Mouse (Mus musculus): ENCODE data around the gene Kat7.

Gene Kat7

DNA sequence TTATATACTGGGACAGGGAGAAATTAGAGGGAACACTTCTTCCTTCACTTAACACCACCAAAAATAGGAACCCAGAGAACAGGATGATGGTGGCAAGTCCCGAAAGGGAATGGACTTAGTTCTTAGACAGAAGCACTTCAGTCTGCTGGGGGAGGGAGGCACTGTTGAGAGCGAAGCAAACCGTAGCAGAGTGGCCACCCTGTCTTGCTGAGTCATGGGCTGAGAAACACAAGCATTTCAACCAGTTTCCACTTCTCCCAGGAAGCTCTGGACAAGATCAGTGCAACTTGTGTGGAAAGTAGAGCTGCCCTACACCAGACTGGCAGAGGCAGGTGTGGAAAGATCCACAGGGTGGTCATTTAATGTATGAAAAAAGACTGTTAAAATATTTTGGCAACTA is 35.4 kb downstream of the Kat7 start:
- DNase-seq = no peak

DNA sequence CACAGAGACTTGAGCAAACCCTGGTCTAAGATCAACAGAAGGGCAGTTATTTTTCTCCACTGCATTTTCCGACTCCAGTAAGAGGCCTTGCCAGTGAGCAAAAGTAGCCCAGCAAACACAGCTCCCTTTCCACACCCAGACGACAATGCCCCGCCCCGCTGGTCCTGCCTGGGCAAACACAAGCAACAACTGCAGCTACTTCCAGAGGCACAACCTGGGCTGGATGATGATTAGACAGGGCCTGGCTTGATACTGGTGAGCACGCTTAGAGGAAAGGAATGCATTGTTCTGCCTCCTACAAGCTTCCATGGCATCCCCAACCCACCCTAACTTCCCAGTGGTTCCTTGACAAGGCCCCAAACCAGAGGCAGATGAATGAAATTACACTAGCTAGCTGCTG is 36.4 kb downstream of the Kat7 start:
- no peak for DNase-seq

DNA sequence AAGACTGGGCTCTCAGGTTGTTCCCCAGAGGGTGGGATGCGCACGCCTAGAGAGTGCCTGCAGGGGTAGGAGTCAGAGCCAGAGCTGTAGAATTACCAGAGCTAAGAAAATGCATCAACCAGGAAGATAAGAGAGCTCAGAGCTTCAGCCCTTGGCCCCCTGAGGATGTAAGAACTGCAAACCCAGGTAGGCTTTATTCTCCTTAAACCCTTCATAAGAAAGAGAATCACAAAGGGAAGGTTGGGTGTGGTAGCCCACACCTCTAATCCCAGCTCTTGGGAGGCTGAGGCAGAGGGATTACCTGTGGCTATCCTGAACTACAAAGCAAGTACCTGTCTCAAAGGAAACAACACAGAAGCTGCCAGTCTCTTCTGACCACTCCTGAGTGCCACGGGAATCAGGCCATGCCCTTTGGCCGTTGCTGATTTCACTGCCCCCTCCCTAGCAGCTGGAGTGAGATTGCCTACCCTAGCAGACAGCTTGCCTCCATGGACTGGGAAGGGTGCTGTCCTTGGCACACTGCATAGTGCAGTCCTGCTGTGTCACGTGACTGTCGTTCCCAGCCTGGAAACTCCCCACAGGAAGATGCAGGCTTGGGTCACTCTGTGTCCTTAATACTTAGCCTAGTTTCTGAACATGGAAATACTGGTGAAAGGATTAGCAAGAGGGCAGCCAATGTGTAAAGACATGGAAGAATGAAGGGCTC is 43.4 kb downstream of the Kat7 start:
- DNase-seq = peak; percentile 69 to 87

DNA sequence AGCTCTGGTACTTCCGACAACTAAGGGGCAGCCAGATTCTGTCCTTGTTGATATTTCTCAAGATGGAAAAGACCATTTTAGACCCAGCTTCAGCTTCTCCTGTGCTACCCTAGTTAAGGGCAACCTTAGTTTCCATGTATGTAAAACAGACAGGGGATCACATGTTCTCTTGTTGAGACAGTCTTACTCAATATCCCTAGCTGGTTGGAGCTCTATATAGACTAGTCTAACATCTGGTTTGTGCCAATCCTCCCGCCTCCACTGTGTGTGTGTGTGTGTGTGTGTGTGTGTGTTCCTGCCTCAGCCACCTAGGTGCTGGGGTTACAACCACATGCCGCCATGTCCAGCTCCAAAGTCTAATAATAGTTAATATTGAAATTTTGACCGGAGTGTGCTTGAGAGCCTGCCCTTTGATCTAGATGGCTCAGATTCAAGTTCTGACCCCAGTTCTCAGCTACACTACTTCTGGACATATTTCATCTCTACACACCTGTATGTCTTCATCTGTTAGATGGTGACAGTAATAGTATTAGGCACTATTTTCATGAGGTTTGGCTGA is 45.5 kb downstream of the Kat7 start:
- no peak for DNase-seq

DNA sequence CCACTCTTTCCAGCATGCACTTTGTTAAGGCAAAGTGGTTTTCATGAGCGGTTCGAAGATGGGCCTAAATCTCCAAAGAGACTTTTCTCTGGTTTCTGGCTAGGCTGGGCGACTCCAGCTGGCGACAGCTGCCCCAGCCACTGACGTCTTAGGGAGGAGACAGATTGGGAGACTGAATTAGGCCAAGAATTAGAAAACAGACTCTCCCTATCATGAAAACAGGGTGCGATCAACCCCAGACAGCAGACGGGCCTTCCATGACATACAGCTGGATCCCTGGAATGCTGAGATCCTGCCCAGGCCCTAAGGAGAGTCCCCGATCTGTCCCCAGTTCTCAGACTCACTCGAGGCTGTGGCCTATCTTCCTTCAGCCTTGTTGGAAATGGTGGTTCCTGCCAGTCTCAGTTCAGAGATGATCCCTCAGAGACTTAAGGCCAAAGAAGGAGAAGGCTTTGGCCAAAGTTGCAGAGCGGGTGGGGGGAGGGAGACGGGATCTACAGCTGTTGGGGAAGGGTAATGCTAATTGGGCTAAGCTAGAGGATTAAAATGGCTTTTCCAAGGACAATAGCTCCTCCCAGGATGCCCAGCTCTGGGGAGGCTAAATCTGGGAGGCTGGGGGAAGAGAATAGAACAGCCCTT is 46.1 kb downstream of the Kat7 start:
- DNase-seq = peak; percentile 49 to 68

DNA sequence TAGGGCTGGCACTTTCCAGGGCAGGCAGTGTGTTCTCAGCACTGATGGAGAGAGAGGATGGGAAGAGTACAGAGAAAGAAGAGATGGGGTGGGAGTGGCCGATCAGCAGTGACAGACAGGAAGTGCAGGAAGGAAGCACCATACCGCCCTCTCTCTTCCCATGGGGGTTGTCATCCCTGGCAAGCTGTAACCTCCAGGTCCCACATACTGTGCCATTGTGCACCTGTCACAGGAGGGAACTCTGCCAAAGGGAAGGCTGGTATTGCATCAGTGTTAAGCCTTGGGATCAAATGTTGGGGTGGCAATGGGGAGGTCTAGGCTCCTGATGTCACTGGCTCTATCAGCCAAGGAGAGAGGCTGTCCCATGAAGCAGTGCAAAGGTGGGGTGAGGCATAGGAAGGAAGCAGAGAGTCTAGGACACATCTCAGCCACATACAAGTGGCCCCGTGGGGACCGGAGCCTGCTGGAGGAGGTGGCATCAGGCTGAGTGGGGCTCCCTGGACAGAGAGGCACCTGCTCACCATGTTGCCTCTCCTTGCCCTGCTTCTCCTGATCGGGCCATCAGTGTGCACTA is 48.8 kb downstream of the Kat7 start, which contains the start of gene Tac4:
Gene Tac4, plus strand, starts transcription at position 352 of the 574 bp plus-strand sequence.
- DNase-seq = no peak

DNA sequence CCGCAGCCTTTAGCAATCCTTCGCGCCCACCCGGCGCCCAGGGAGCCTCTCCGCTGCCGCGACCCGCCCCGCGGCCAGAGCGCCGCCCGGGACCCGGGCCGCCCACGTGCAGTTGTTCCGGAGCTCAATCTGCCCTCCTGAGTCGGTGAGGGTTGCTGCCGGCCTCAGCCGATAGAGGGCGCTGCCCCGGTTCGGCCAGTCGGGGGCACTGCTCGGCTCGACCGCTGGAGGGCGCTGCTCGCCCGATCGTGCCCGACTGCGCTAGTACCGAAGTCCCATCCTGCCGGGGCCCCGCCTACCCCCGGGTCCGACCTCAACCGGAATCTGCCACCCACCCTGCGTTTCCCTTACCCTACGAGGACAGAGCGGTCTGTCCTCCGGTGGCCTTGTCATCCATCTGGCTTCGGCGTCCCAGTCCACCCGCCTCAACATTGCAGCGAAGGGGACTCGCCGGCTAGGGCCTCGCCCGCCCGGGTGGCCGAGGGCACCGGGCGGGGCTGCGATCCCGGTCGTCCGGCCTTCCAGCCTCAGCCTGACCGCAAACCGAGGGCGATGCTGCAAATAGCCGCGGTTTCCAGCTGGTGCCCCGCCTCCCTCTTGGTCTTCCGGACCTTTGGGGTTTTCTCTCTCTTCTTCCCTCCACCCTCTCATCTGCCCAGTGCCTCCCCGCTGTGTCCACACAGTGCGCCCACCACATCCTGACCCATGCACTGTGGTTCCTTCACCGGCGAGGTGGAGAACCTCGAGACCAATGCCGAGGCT is 50.8 kb downstream of the Kat7 start:
- peak; percentile 90 to 94 for DNase-seq

DNA sequence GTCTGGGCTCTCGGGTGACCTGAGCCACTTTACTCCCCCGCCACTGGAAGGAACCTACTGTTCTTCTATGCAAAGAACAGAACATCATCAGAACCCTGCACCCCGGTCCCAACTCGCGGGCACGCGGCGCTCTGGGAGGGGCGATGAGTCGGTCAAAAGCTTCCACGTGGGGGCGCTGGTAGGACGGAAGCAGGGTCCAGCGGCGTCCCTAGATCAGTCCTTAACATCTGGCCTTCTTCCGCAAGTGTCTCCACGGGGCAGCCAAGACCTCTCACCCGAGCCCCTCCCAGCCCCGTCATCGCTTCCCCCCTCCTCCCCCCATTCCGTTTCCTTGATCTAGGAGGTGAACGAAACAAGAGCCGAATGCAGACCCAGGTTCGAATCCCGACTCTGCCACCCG is 51.6 kb downstream of the Kat7 start:
- peak; percentile 85 to 88 for DNase-seq

DNA sequence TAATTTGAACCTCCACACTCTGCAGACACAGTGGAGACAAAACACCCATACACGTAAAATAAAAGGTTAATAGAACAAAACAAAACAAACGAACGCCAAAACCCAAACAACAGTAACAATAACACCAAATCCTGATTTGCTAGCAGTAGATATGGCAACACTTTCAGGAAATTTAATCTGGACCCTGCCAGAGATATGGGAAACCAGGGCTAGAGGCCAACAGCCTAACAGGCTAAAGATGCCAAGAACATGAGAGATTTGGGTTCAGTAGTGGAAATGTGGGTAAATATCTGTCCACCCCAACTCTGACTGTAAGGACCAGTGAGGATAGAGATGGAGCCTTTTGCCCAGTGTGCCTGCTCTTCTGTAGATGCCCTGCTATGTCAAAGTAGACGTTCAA is 52.1 kb downstream of the Kat7 start:
- DNase-seq = no peak

DNA sequence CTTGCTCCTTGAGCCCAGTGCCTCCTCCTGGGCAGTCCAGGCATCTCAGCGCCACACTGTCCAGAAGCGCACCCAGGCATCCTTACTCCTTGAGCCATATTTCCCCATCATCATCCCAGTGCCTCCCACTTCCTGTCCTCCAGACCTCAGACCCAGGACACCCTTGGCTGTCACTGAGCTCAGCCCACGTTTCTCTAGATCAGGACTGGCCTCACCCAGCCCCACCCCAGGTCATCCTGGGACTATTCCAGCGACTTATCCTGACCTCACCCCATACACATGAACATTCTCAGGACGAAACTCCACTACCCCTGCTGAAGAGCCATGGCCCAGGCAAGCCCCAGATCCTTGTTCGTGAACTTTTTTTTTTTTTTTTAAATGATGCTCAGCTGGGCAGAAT is 54.3 kb downstream of the Kat7 start:
- no peak for DNase-seq

DNA sequence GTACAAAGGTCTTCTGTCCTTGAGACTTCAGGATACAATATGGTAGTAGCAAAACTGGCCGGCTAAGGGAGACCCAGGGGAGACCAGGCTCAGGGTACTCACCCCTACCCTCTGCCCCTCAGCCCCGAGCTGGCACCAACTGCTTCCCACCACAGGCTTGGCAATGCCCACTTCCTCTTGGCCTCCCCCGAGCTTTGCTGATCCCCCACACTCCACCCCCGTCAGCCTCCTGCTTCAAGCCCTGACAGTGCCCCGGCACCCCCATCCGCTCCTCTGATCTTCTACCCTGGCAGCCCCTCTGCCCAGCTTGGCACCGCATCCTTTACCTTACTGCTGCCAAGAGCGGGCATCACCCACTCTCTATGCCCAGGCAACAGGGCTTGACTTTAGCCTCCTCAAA is 55.9 kb downstream of the Kat7 start:
- no peak for DNase-seq

DNA sequence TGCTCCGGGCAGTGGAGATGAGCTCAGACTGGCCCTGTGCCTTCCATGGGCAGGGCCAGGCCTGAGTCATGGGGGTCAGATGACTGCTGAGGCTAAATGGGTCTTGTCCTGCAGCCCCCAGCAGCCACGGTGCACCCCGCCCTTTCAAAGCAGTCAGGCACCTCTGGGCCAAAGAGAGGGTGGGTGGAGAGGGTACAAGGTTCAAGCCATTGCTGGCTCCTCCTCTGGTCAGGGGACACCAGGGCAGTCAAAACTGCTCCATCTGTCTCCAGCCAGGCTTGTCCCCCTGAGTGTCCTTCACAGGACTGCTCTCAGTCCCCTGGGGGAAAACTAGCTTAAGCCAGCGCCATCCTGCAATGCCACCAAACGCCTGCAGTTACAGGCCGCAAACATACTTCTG is 57.9 kb downstream of the Kat7 start:
- DNase-seq = peak; percentile 71 to 93

DNA sequence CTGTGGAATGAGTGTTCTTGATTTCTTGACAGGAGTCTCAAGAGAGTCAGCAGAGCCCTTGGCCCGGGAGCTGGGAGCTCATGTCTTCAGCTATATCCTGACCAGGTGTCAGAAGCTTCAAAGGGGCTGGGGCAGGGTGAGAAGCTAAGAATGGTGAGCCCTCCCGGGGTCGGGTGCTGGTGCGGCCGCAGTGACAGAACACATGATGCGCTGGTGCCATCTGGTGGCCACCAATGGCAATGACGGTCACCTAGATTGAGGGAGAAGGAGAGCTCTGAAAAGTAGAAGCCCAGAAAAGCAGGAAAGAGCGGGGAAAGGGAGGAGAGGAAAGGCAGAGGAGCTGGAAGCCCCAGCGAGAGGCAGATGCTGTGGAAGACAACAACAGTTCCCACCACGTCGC is 58.8 kb downstream of the Kat7 start:
- peak; percentile 81 to 84 for DNase-seq

DNA sequence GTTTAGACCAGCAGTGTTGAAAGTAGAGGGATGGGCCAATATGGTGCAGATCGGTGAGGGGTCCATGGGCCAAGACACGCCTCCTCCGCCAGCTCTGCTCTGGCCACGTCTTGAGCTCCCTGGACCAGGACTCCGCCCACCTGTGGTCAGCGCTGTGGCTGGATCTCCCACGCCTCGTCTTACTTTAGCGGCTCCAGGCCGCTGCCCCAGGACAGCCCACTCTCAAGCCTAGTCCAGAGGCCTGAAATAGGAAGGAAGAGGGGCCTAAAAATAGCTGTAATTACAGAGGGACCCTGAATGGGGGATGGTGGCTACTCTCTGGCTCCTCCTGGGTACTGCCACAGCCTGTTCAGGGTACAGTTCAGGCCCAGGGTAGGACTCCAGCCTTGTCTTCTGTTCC is 59.9 kb downstream of the Kat7 start:
- no peak for DNase-seq

DNA sequence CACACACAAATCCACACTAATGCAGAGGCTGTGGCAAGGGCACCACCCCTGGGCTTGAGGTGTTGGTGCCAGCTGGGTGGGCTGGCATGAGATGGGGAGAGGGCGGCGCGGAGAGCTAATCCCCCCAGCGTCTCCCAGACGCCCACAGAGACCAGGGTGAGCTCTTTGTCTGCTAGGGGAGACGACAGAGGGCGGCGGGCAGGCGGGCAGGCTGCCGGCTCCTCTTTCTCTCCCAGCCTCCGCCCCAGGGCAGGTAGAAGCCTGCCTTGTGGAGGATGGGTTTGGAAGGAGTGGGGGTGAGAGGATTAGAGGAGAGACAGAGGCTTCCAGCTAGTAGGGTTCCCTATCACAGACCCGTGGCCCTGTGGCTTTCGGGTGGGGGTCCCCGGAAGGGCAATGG is 63.0 kb downstream of the Kat7 start:
- no peak for DNase-seq

DNA sequence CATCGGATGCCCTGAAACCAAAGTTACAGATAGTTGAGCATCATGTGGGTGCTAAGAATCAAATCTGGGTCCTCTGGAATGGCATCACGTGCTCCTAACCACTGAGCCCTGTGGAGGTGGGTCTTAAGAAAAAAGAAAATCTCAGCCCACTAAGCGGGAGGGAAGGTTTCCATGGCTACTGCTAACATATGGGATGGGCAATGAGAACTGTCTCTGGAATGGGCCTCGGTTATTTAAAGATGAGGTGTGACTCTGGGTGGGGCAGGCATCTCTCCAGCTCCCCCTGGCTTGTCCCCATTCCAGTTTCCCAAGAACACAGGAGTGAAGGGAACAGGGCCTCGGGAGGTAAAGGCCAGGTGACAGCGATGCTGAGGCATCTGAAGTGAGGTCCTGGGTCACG is 64.6 kb downstream of the Kat7 start:
- DNase-seq = no peak

DNA sequence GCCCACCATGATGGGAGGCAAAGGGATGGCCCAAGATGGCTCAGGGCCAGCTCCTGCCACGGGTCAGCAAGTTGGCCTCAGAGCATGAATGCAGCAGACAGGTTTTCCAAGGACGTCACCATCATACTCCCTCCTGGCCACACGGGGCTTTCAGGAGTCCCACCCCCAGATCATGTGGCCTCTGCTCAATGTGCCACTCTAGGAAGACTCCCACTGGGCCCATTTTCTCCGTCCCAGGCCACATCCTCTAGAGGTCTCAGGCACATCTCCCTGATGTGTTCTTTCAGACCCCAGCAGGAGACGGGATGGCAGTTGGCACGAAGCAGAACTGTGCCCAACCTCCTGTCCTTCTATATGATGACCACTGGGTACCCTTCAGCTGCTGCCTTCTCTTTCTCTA is 67.4 kb downstream of the Kat7 start:
- DNase-seq = no peak

DNA sequence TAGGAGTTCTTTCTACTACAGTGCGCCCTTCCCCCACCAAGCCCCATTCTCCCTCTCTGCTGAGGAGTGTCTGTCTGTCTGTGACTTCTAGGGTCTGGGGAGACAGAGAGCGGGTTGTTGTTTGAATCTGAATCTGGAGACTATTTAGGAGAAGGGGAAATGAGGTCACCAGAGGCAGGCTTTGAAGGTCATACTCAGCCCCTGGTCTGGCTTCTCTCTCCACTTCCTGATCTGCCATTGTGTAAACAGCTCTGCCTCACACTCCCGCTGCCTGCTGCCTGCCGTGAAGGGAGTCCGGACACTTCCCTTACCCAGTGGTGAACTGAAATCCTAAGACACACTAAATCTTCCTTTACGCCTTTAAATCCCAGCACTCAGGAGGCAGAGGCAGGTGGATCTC is 71.6 kb downstream of the Kat7 start:
- no peak for DNase-seq

DNA sequence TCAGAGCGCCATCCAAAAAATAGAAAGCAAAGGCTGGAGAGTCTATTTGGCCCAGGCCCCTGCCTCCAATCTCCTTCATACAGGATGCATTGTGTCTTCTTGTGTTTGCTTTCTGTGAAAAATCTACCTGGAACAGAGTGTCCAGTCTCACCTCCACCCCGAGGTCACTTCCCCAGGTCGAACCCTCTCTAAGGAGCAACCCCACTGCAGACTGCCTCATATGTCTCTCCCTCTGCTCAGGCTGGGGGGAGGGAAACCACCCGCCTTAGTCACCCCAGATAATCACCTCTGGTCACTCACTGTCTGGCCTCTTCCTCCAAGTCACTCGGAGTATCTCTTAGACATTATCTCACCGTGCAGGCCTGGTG is 77.7 kb downstream of the Kat7 start:
- DNase-seq = no peak

DNA sequence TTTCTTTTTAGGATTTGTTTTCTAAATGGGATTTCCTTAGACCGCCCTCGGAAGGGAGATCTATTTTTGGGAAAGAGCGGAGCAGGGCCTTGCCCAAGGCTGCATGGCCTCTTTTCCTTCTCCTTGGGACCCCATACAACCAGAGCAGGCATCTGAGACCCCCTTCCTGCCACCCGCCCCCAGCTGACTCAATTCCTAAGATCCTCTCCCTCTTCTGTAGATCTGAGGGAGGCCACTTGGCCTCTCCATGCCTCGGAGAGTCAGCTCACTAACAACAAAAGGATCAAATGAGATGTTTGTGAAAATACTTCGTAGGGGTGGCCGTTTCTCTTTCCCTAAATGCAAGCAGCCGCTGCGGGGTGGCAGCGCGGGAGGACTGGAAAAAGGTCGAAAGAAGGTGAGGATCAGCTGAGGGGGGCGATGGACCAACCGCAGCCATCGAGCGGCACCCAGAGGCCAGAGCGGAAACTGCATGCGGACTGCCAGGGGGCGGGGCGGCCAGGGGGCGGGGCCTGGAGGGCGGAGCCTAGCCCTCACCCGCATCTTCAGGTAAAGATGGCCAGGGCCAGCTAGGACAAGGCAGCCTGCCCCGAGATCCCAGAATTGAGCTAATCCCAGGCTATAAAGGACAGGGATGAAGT is 78.2 kb downstream of the Kat7 start:
- DNase-seq = peak; percentile 74 to 75

DNA sequence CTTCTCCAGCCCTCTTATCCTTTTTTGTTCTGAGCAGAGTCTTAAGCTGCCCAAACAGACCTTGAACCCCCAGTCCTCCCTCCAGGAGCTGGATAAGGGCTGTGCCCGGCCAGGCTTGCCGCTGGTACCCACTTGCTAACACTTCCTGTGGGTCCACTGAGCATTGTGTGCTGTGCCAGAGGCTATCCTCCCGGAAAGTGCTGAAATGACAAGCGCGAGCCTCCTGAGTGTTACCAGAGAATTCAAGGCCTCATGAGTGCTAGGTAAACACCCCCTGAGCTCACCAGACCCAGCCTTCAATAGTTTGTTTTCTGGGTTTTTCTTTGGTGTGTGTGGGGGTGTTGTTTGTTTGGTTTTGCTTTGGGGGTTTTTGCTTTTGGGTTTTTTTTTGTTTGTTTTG is 82.6 kb downstream of the Kat7 start:
- no peak for DNase-seq

DNA sequence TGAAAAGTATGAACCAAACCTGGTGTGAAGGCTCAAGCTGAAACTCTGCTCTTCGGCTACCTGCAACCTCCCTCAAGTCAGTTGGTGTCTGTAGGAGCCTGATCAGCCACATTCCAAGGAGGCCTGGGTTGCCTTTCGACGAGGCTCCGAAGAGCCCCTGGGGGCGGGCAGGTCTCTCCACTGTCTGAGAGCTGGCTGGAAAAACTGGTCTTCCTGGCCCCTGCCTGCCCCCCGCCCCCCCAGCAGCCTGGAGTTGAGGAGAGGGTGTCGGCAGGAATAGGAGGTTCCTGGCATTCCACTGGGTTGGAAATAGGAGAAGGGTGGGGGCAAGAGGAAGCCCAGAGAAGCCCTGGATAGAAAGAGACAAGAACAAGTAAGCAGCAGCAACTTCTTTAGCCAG is 84.6 kb downstream of the Kat7 start:
- DNase-seq = no peak

Measured in kidney, postnatal 25 days (tissue).